Mouse (Mus musculus) liver, adult 2 months (tissue): Measurements from ENCODE around the gene Tmem37.

Experiments
- CTCF ChIP-seq: fragments of 200-500 bp; IDR thresholded peaks from 2 replicates; pipeline ENCODE4 v1.5.1; 2011; ENCODE audit warnings: low read depth, low read length, control low read depth
- POLR2A ChIP-seq: fragments of 200-500 bp; IDR thresholded peaks from 2 replicates; pipeline ENCODE4 v1.6.1; 2011; ENCODE audit warnings: low read length, control low read depth; ENCODE audit not compliant: insufficient read depth; ENCODE audit errors: extremely low read depth

GRCm38 (mm10) chr1:120055475-120055874, 18.4 kb downstream of the Tmem37 start:
- no peak for TF ChIP-seq CTCF
- TF ChIP-seq POLR2A, result no peak
